Mouse (Mus musculus) bone marrow, adult 2 months (tissue): ENCODE data around the gene Flrt3.

Experiments
- CTCF ChIP-seq: fragments of 200-500 bp; IDR thresholded peaks from 2 replicates; pipeline ENCODE4 v1.5.1; 2011; ENCODE audit warnings: low read length, control low read depth; ENCODE audit not compliant: control insufficient read depth, insufficient read depth
- POLR2A ChIP-seq: fragments of 200-500 bp; IDR thresholded peaks from 2 replicates; pipeline ENCODE4 v1.6.1; 2011; ENCODE audit warnings: low read depth, mild to moderate bottlenecking, control low read depth, low read length, borderline replicate concordance; ENCODE audit not compliant: control insufficient read depth

DNA sequence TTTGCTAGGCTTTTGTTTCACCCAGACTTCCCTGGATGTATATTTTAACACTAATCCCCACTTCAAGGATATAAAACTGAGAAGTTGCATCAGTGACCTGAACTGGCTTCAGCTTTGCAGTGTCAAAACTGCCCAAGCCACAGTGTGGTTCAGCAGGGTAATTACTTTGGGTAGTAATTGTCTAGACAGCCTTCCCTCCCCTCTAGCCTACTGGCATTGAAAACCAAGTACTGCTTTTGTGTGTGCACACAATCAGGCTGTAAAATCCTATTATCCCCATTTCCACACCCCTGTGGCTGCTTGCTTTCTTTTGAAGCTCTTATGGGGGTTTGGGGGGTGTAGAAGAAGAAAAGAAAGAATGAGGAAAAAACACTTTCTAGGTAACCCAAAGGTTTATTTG, 17.8 kb downstream of the Flrt3 start:
- TF ChIP-seq CTCF (no peak), POLR2A (no peak)
